Mouse (Mus musculus) monocyte, adult 2 months (primary cell): Measurements from ENCODE around the gene Adrb1.

ENCODE experiments used
- DNase-seq, 2 experiments: peaks; one replicate each; pipeline ENCODE4 v3.0.0; 2022; ENCODE audit warnings: low spot score in 2 of 2, low read depth in 1 of 2

Adrb1 gene

DNA sequence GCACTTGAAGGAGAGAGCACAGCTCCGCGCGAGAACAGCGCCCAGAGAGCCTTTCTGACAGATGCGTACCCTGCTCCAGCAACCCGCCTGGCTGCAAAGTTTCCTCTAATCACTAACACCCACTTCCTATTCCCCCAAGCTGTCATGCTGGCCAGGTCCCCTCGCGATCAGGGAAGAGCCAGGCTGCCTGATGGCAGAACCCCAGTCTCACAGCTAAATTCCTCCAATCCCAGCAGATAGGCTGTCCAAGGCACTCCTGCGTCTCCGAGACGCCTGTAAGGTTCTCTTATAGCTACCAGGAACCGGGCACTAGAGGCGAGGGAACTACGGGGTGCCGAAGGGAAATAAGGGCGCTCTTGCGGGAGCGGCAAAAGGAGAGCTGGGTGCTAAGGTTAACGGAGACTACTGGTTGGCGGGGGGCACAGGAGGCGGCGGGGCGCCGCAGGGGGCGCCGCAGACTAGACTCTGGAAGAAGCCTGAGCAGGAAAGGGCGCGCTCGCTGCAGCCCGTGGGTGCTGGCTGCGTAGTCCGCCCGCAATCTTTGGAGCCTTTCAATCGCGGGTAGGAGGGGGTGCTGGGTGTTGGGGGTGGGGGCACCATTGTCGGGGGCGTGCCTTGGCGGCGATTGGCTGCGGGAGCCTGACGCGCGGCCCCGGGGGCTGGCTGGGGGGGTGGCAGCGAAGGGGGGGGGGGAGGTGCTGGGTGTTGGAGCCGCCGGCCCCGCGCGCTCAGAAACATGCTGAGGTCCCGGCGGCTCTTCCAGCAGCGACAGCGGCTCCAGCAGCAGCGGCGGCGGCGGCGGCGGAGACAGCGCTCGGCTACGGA lies at the start of gene Adrb1:
Adrb1 (plus strand) TSS at position 813 of the 825 bp plus-strand sequence.
- no peak for DNase-seq

DNA sequence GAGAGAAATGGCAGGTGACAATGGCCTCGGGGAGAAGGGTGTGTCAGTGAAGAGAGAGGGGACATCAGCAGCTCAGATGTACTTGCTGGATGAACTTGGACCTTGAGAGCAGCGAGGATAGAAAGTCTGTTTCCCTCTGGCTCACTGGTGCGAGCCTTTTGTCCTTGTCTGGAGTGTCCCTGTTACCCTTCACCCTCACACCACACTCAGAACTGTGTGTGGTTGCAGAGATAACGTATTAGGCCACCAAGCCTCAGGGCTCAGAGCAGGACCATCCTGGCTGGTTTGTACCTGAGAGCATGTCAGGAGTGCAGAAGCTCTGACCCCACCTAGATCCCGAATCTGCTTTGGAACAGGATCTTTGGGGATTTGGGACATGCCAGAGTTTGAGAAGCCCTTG lies 46.3 kb upstream of the Adrb1 start:
- no peak for DNase-seq

DNA sequence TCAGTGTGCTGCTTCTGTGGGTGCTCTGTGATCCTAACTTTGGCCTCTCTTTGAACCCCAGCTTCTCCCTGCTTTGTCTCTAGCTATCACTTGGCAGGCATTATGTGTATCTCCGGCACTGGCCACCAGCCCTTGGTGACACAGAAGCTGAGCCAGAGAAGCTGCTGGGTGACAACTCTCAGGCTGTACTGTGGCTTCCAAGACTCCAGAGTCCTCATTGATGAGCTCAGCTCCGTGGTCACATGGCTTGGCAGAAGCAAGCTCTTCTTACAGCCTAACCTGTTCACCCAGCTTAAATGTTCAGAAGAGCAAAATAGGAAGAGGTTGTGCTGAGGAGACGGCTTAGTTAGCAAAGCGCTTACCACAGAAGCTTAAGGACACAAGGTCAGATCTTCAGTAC lies 45.5 kb upstream of the Adrb1 start:
- no peak for DNase-seq

DNA sequence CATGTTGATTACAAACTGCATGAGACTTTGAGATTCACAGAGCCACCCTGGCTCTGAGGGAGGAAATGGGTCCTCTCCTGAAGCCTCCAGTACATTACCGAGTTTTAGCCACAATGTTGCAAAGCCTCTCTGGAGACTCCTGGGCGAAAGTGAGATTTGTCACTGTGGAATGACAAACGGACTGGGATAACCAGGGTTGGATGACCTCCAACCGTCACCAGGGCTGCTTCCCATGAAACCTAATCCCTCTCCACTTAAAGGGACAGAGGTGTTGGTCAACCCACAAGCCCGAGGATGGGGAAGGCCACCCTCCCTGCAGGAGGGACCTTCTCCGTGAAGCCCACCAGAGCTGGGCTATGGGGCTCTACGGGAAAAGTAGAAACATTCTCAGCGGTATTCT lies 44.4 kb upstream of the Adrb1 start:
- no peak for DNase-seq

DNA sequence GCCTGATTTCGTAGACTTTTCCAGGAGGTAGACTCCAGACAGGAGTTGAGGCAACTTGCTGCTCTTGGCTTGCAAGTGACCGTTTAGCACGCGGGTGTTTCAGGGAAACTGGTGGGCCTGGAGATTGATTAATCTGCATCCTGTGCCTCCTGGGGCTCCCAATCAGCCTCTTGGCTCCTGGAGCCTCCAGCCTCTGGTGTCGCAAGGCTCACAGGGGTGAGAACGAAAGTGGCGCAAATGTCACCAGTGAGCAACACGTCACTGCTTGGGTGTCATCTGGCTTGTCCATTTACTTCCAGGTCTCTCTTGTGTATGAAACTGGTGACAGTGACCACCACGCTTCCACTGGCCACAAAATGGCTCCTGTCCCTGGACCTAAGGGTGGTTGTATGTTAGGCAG lies 43.5 kb upstream of the Adrb1 start:
- DNase-seq: no peak

DNA sequence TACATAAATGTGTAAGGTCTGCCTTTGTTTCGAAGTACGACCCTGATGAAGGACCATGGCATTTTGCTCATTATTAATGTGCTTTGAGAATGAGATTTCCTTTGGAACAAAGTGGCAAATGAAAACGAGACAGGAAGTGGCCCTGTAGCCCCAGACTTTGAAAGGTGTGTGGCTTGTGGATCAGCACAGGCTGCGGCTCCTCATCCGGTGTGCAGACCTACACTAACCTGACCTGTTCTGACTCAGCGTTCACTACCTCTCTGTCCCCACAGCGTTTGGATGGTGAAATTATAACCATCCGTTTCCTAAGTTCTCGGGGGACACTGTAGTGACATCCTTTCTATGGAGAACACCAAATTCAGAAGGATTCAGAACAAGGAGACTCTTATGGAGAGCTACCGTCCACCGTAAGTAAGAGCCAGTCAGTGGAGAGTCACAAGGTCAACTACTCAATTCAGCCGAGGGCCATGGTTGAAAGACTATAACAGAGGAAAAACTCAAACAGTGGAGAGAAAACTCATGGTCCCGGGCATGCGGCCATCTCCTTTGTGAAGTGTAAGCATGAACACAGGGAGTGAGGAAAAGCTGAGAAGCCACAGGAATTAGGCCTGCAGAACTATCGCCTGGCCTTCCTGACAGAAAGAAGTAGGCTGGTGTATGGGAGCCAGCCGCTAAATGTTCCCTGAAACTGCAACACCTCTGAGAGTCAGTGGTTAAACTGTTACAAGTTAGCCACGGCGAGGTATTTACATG lies 42.6 kb upstream of the Adrb1 start:
- DNase-seq: no peak

DNA sequence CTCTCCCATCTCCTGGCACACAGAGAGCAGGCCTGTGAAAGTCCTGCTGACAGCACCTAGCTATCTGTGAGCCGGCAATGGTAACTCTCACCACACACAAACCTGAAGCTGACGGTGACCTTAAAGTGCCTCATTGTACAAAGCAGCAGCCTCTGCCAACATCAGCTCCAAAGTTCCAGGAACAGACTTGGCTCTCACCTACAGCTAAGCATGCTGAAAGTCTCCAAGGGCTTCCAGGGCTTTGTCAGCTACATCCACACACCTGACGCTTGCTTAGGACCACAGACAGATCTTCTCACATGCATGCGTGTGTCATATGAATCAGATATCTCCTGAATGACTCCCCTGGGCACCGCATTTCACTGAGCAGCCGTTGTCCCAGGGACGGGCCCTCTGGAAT lies 42.0 kb upstream of the Adrb1 start:
- no peak for DNase-seq

DNA sequence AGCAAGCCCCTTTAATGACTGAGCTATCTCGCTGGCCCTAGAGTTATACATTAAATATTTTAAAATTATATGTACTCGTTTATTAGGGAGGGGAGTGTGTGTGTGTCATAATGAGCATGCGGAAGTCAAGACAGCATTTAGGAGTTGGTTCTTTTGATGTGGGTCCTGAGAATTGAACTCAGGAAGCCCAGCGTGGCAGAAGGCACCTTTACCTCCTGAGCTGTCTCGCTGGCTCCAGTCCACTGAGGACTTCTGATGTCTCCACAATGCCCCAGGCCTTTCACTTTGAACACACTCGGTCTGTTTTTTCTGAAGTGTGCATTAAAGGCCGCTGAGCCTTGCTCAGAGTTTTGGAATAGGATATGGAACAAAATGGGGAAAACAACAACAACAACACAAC lies 39.7 kb upstream of the Adrb1 start:
- no peak for DNase-seq

DNA sequence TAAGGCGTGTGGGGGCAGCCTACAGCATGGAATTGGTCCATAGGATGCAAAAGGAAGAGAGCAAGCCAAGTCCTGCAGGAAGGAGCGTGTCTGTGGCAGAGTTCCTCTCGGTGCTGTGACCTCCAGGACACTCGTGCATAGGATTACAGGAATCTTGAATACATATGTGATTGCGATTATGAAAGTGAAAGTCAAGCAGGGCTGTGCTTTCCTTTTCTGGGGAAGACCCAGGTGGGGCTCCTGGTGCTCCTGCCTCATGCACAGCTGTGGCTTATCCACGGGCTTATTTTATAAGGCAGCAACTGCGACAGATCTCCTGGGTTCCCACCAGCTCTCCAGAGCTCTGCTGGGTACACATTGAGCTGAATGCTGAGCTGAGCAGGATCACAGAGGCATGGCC lies 39.2 kb upstream of the Adrb1 start:
- DNase-seq: no peak

DNA sequence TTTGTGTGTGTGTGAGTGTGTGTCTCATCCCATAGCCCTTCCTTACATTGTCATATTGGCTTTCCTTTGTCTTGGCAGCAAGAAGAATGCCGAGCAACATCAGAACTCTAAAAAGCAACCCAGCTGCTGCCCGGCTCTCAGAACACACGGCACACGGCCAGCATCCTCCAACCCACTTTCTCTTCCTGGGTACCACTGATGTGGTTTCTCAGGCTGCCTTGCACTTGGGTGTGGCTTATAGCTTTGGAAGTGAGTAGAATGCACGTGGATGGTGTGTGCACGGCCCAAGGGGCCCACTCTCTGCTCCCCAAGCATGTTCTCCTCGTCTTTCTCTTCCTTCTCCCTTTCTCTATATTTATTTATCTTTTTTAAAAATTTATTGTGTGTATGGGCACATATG lies 36.5 kb upstream of the Adrb1 start:
- no peak for DNase-seq

DNA sequence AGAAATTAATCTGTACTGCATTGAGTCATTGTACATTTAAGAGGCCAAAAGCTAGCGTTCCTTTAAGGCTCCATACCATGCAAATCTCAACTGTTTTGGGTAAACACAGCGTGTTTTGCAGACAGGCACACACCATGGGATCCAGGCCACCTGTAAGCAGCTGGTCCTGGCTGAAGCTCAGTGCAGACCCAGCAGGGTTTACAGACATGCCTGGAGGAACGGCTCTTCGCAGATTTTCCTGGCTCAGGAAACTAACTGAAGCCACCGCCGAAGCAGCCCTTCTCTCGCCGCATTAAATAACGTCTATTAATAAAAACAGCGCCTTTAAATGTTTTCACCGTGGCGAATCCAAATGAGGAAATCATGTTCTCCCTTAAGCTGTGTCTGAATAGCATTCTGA lies 35.8 kb upstream of the Adrb1 start:
- no peak for DNase-seq

DNA sequence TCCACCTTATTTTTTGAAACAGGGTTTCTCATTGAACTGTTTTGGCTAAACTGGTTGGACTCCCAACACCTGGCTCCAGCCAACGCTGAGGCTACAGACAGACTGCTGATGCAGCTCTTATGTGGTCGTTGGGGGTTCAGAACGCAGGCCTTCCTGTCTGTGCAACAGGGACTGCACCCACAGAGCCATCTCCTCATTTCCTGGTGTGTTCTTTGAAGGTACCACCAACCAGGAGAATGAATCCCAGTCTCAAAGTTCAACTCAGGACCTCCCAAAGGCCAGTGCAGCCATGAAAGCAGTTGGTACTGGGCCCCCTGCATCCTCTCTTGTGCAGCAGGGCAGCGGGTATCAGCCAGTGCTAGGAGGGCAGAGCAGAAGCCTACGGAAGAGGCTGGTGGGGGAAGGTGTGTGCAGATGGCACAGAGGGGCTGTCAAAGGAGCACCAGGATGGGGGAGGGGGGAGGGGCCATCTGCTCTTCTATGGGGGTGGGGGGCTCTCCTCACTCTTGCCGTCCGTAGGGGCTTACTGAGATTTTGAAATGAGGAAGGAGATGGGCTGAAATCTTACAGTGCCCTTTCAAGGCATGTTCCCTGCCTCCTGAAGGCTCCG lies 34.9 kb upstream of the Adrb1 start:
- DNase-seq: no peak

DNA sequence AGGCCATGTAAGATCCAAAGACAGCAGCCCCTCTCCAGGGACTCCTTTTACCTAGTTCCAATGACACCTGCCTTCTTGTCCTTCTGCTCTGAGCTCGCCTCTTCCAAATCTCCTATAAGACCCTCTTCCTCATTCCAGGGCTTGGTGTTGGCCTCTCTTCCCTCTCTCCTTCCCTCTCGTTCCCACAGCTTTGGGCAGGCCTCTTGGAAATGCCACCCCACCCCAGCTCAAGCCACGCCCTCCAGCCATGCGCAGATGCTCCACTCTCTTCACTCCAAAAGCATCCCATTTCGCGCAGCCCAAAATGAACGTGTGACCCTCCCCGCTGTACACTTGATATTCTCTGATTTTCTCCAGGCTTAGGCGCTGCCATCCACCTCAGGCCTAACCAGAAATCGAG lies 34.3 kb upstream of the Adrb1 start:
- no peak for DNase-seq

DNA sequence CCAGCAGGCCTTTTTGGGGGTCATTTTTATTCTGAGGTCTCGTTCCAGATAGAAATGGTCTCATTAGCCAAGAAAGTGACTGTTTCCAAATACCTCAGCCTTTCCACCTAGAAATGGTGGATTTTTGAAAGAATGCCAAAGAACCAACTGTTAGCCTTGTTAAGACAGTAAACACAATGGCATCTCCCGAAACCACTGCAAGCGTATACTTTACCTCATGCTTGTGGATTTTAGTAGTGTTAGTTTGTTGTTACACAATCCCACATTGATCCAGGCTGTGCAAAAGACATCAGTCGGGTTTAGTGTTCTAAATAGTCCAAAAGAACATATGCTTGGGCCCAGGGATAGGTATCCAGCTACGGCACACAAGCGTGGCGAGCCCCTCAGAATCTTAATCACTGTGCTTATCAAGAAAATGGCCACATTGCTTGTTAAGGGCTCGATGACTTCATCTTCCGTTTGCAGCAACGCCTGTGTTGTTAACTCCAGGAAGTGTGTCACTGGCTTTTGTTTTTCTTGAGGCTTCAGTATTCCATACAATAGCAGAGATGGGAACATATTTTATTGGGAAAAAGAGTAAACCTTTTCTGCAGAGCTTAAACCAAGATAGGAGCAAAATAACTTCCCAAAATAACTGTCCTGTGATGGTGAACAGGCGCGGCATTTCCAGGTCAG lies 33.2 kb upstream of the Adrb1 start:
- no peak for DNase-seq

DNA sequence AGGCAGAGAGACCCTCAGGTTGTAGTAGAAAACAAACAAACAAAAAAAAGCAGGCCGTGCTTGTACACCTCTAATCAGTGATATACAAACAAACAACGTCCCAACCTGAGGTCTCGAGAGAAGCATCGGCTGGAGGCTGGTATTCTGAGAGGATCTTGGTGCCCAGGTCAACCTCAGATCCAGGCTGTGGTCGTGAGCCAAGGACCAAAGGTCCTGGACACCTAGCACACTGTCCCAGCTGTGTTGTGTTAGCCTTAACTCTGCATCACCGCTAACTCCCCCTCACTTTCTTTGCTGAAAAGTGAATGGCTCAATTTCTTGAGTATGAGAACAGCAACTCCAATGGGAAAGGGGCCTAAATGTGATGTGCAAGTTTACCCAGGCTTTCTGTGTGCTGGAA lies 32.5 kb upstream of the Adrb1 start:
- DNase-seq: no peak

DNA sequence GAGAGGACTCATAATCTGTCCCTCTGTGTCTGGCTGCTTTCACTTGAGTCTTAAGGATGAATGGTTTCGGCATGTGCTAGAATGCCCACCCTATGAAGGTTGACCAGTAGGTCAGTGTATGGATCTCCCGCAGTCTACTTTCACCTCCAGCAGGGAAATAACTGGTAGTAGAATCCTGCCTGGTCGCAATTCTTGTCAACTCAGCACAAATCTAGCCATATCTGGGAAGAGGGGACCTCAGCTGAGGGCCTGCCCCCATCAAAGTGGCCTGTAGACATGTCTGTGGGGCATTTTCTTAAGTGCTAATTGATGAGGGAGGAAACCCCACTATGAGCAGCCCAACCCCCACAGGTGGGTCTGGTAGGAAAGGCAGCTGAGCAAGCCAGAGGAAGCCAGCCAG lies 30.9 kb upstream of the Adrb1 start:
- no peak for DNase-seq

DNA sequence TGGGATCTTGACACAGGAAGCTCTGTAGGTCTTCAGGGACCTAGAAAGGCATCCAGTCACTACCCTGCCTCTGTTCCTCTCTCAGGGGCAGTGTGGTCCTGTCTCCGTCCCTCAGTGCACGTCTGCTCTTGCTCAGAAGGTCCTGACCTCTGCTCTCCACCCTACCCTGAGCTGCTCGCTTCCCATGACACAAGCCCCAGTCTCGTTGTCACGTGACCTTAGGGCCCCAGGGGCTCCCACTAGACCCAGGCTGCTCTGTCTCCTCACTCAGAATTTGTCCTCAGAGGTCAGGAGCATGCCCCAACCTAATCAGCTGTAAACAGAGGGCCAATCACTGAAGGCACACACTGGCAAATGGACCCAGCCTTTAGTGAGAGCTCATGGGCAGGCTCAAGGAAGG lies 29.5 kb upstream of the Adrb1 start:
- DNase-seq: no peak

DNA sequence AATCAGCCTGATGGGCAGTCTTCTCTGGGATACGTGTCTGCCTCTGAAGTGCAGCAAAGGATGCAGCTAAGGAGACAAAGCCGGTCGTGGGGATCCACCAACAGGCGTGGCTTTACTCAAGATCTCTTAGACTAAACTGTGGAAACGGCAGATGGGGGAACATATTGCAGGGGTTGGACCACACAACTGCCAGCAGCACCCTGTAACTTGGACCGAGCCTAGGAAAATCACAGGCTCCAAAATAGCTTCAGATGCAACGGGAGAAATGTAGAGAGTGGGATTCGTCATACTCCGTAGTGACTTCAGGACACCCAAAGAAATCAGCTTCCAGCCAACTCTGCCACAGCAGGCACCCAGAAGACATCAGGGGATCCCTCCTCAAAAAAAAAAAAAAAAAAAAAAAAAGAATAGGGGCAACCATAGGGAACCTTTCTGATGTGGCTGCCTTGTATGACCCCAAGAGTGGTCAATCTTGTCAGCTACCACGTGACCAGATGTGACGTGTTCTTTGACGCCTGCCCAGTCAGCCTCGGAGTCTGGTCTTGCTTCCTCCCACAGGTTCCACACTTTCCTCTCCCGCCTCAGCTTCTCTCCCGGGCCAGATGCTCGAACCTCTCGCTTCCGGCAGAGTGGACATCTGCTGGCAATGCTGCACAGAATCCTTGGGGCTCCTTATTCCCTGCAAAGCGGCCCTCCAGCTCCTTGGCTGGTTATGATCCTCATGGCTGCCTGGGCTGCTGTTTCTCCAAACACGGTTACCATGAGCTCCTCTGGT lies 24.4 kb upstream of the Adrb1 start:
- DNase-seq: no peak

DNA sequence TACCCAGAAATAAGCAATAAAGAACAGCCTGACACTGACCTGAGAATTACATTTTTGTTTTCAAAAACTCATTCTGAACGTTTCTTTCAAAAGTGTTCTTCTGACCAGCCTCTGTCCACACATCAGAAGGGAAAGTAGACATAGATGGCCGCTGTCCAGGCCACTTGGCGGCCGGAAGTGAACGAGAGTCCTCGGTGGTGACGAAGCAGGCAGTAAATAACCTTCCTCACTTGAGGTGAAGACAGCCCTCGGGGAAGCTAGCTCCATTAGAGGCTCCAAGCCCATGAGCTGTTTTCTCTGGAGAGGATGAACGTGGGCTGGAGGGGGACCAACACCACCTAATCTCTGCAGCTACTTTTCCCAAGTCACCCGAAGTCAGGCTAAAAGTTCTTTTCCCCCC lies 21.2 kb upstream of the Adrb1 start:
- no peak for DNase-seq

DNA sequence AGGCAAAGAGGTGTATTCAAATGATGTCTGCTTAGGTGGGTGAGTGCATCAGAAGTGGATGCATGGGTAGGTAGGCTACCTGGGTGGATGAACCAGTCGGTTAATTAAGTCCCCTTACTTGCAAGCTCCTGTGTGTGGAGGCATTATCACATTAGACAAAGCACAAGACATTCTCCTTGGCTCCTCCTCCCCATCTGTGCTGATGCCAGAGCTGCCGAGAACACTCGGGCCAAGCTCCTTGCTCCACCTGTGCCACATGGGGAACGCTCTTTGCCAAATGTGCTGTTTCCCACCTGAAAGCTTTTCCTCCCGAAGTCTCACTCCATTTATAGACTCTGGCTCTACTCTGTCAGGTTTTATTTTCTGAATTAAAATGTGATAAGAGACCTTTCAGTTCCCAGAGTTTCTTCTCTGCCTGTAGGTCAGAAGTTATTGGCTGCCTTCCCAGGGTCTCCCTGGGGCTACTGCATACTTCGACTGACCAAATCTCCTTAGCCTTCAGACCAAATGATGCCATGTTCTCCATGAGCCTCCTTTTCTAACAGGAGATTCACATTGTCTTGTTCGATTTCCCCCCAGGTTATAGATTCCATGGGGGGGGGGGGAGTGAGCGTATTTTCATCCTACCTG lies 20.5 kb upstream of the Adrb1 start:
- DNase-seq: no peak

DNA sequence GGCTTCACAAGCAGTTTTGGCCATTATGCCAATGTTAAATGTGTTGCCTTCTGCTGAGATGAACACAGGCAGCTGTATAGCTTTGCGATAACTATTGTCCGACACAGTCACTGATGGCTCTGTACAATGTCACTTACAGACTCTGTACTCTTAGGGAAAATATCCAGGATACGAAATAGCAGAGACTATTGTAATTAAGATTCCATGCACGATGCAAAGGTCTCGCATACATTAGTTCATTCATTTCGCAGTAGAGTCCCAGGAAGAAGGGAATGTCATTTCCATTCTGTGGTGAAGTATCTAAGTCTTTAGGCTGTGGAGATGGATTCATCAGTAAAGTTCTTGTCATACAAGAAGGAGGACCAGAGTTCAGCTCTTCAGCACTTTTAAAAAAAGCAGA lies 20.0 kb upstream of the Adrb1 start:
- no peak for DNase-seq
